Mouse (Mus musculus): ENCODE measurements at regions not wholly inside any gene's neighbourhood (a gene's known extent, or its start where the extent isn't known, plus 50 kb on each side); places are given as distances from the start of the nearest gene placed in this dataset.

DNA sequence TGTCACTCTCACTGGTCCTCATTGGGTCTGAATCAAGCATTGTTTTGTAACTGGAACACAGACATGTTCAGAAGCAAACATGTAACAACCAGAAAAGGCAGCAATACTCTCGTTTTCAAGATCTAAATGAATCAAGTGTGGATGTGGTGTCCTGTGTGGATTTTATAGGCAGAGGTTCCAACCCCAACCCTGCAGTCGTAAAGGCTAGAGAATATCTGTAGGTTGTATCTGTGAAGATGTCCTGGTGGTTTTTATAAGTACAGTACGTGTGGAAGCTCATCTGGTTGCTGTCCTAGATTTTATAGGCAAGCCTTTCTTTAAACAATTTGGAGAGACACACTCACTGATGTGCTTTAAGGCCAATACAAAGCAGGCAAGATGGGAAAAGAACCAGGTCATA, 518.8 kb upstream of the Atp11b start:
- DNase-seq (ENCODE audit: low spot score in 2 of 2) = no peak

DNA sequence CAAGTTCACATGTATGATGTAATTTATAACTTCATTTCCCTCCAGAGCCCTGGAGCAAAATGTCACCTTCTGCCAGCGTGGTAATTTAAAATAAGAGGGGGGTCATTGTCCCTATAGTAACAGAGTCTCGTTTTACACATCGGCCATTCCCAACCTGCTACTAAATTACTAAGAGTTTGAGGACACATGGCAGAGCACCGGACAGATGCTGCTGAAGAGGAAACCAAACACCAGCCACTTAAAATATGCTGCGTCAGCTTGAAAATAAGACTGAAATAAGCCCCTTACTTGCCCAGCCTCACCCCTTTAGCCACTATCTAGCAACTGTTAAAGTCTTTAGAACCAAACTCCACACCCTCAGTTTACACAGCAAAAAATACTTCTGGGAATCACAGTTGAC, 518.1 kb upstream of the Atp11b start:
- no peak for DNase-seq (ENCODE audit: low spot score in 2 of 2)

GRCm38 (mm10) chr3:35237342-35237741, 516.6 kb upstream of the Atp11b start:
- DNase-seq (ENCODE audit: low spot score in 2 of 2) = no peak

GRCm38 (mm10) chr3:35242349-35242748, 511.6 kb upstream of the Atp11b start:
- no peak for DNase-seq (ENCODE audit: low spot score in 2 of 2)

DNA sequence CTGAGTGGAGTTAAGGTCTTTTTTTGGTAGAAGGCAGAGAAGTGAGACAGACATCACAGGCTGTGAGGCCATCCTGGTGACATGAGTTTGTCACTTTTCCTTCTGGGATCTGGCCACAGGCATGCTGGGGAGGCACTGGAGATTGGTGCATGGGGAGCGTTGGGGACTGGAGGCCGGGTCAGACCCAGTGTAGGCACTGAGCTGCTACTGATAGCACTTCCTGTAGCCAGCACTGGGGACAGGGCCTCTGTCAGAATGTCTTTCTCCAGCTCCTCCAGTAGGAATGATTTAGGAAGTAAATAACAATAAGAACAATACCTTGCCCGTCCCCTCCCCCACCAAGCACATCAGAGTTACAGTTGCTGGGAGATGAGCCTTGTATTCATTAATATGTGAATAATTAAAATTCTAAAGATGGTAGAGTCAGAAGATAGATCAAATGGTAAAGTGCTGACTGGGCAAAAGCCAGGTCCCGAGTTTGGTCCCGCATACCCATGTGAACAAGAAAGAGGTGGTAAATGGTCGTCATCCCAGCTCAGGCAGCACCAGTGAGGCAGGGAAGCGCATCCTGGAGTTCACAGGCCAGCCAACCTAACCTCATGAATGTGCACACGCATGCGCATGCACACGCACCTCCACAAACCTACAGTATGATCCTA, 510.9 kb upstream of the Atp11b start:
- no peak for DNase-seq (ENCODE audit: low spot score in 2 of 2)

DNA sequence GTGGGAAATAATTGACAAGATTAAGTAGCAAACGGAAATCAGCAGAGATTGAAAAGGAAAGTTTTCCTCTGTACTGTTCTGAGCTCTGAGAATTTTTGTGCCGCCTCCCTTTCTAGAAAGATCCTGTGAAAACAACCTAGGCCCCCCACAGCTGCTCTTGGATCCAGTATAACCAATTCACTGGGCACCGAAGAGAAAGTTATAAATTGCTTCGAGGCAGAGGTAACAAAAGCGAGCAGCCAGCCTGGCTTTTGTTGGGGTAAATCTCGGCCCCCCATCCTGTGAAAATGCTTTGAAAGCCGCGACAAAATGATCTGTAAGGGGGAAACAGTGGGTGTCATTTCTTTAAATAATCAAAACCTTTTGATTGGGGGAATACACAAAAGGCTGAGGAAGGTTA, 508.9 kb upstream of the Atp11b start:
- DNase-seq (ENCODE audit: low spot score in 2 of 2) = no peak

DNA sequence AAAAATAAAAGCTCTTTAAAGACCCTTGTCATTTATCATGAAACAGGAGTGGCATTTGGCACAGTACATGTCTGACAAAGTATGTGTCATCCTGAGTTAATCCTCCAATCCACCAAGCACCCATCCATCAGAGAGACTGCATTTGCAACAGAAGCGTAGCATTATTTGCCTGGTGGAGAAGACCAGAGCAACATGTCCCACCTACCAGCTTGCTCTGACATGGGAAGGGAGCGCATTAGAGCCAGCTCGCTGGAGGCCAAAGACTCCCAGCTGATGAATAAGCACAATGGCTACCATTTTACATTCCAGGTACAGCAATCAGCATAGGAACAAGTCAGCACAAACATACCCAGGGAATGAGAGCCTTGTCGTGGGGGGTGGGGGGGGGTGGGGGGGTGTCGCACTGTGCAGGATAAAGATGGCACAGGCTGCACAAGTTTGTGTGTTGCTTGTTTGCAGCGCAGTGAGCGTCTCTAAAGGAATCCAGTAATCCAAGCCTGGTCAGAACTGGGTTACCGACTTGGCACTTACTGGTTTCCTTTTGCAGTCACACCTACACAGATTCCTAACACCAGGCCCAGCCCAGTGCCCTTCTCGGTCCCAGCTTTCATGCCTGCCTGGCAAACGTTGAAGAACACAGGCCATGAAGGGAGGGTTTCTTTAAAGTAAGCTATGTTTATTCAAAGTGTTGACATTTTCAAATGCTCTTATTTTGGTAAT, 507.8 kb upstream of the Atp11b start:
- no peak for DNase-seq (ENCODE audit: low spot score in 2 of 2)

DNA sequence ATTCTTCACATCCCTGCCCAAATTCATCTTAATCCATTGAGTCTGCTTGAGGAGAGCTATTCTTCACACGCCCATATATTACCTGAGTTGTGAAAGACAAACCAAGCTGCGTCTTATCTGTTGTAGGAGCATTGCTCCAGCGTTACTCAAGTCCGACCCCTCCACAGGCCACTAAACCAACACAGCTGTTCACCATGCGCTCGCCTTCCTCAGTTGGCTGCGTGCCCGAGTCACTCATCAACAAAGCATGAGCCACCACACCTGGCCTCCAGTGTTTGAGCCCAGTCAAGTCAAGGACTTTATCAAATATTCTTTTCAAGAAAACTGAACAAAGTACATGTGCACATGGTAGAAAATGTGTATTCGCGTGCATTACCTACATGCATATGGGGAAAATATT, 504.7 kb upstream of the Atp11b start:
- DNase-seq (ENCODE audit: low spot score in 2 of 2) = no peak

GRCm38 (mm10) chr3:35250092-35250749, 503.7 kb upstream of the Atp11b start:
- DNase-seq (ENCODE audit: low spot score in 2 of 2) = no peak

DNA sequence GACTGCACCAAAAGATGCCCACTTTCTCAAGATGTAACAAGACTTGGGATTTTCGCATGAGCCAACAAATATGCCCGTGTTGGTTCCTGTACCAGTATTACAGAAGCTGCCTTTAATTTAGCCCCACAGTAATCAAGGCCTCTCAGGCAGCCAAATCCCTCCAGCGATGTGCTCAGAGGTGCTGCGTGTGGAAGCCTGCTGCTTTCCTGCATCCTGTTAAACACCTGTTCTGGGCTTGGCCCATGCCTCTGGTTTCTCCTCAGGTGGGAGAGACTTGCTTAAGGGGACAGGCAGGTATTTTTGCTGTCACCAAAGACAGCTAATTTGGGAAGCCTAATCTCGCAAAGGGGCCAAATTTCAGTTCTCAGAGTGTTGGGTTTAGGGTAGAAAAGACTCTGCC, 500.0 kb upstream of the Atp11b start:
- DNase-seq (ENCODE audit: low spot score in 2 of 2) = no peak

GRCm38 (mm10) chr3:35260936-35261335, 493.0 kb upstream of the Atp11b start:
- DNase-seq (ENCODE audit: low spot score in 2 of 2) = no peak

GRCm38 (mm10) chr3:35268949-35269348, 485.0 kb upstream of the Atp11b start:
- no peak for DNase-seq (ENCODE audit: low spot score in 2 of 2)

GRCm38 (mm10) chr3:35269977-35270880, 483.7 kb upstream of the Atp11b start:
- DNase-seq (ENCODE audit: low spot score in 2 of 2) = no peak

DNA sequence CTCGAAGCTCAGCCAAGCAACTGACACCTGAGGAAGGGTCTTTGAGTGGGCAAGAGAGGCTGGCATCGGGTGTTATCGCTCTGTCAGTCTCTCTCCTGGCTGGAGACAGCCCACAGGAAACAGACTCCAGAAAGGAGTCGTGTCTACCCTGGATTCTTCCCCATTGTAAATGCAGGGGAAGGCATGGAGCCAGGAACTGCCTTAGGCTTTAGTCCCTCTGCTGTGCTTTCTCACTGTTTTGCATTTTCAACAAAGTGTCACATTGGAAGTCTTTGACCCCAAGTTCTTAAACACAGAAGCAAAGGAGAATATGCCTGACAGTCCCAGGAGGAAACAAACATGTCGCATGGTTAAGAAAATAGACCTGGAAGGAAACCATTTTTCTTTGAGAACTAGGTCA, 480.4 kb upstream of the Atp11b start:
- peak in 1 of 2 experiments; percentile 11 for DNase-seq (ENCODE audit: low spot score in 2 of 2)

DNA sequence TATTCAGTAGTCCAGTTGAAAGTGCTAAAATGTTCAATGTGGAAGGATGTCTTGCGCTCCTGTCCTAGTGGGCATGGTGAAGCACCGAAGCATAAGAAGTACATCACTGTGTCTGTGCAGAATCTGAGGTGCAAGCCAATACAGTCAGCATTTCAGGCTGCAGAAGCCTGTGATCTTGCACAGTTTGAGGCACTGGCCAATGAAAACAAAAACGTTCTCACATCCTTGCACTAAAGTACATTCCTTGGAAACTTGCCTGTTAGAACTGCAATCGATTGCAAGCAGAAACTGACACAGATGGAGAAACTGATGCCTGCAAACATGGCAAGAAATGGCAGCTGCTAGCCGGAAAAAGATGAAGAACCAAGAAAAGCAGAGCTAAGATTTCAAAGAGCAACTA, 472.9 kb upstream of the Atp11b start:
- DNase-seq (ENCODE audit: low spot score in 2 of 2) = peak in 1 of 2 experiments; percentile 2

DNA sequence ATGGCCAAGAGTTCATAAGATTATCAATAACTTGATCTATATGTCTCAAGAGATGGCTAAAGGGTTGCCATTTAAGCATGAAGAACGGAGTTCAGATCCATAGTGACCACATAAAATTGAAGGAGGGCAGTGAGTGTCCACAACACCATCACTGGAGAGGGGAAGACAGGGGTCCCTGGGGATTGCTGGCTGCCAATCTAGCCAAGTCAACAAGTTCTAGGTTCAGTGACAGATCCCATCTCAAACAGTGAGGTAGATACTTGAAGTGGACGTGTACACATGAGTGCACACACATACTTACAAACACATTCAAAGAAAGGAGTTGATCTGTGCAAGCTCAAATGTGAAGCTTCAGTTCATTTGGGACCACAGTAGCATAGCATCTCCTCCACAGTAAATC, 471.8 kb upstream of the Atp11b start:
- DNase-seq (ENCODE audit: low spot score in 2 of 2) = no peak

DNA sequence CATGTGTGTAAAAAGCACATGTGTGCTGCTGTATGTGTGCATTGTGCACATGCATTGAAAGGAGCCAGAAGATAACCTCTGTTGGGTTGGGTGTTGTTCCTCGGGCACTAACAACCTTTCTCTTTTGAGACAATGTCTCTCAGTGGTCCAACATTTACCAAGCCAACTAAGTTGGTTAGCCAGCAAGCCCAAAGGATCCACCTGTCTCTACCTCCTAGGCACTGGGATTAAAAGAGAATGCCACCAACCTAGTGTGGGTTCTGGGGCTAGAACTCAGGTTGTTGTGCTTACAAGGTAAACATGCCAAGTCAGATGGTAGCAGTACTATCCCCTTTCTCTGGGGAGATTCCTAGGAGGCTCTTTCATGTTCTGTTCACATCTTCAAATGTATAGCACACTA, 459.1 kb upstream of the Atp11b start:
- no peak for DNase-seq (ENCODE audit: low spot score in 2 of 2)

GRCm38 (mm10) chr3:35295746-35296145, 458.2 kb upstream of the Atp11b start:
- DNase-seq (ENCODE audit: low spot score in 2 of 2) = no peak

DNA sequence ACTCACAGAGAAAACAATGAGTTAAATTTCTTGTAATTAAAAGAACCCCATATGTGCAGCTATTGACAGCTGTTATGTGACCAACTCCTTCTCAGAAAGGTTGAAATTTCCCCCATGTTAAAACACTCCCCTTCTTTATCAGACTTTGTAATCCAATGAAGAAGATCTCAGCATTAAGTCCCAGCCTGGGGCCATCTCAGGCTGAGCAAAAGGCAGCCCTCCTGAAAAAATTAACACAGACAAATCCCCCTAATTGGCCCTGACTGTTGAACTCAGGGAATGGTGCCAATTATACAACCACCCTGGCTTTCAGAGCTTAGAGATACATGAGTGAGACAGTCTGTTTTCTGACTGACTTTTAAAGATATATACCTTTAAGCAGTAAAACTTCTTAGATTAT, 454.9 kb upstream of the Atp11b start:
- DNase-seq (ENCODE audit: low spot score in 2 of 2) = no peak

GRCm38 (mm10) chr3:35306013-35306412, 447.9 kb upstream of the Atp11b start:
- DNase-seq (ENCODE audit: low spot score in 2 of 2) = no peak

GRCm38 (mm10) chr3:35314177-35314576, 439.7 kb upstream of the Atp11b start:
- DNase-seq (ENCODE audit: low spot score in 2 of 2) = peak in 1 of 2 experiments; percentile 24

- DNase-seq (ENCODE audit: low spot score in 2 of 2) = no peak
Measured at GRCm38 (mm10) chr3:35315162-35315561, 438.7 kb upstream of the Atp11b start.

All from right cerebral cortex, adult 2 months (tissue).